Mouse (Mus musculus) thymus, postnatal 10 days (tissue): Measurements from ENCODE around the gene 4921517D22Rik.

Experiments
- DNase-seq, 2 experiments: peaks; one replicate each; pipeline ENCODE4 v3.0.0; 2021; ENCODE audit warnings: low spot score in 2 of 2

The 4921517D22Rik gene

GRCm38 (mm10) chr13:59661387-59661786 is 32.5 kb downstream of the 4921517D22Rik start:
- DNase-seq: no peak

GRCm38 (mm10) chr13:59660371-59660770 is 33.5 kb downstream of the 4921517D22Rik start:
- DNase-seq: no peak

- DNase-seq: no peak
Measured at GRCm38 (mm10) chr13:59657781-59658180, 36.1 kb downstream of the 4921517D22Rik start.

GRCm38 (mm10) chr13:59656975-59657388 is 36.9 kb downstream of the 4921517D22Rik start:
- no peak for DNase-seq

GRCm38 (mm10) chr13:59656316-59656832 is 37.5 kb downstream of the 4921517D22Rik start:
- no peak for DNase-seq

- DNase-seq: no peak
Measured at GRCm38 (mm10) chr13:59655718-59656315, 38.1 kb downstream of the 4921517D22Rik start.

GRCm38 (mm10) chr13:59654465-59654864 is 39.4 kb downstream of the 4921517D22Rik start:
- DNase-seq: no peak

- no peak for DNase-seq
Measured at GRCm38 (mm10) chr13:59653136-59653535, 40.8 kb downstream of the 4921517D22Rik start.

GRCm38 (mm10) chr13:59652651-59653050 is 41.3 kb downstream of the 4921517D22Rik start:
- DNase-seq: no peak

GRCm38 (mm10) chr13:59649781-59650180 is 44.1 kb downstream of the 4921517D22Rik start:
- no peak for DNase-seq

- DNase-seq: no peak
Measured at GRCm38 (mm10) chr13:59648598-59648997, 45.3 kb downstream of the 4921517D22Rik start.

GRCm38 (mm10) chr13:59647484-59647883 is 46.4 kb downstream of the 4921517D22Rik start:
- DNase-seq: no peak

GRCm38 (mm10) chr13:59646674-59647244 is 47.1 kb downstream of the 4921517D22Rik start:
- DNase-seq: no peak

GRCm38 (mm10) chr13:59645491-59645890 is 48.4 kb downstream of the 4921517D22Rik start:
- DNase-seq: no peak

- no peak for DNase-seq
Measured at GRCm38 (mm10) chr13:59642818-59643217, 51.1 kb downstream of the 4921517D22Rik start.

- no peak for DNase-seq
Measured at GRCm38 (mm10) chr13:59640178-59640440, 53.8 kb downstream of the 4921517D22Rik start.

GRCm38 (mm10) chr13:59639368-59640177 is 54.3 kb downstream of the 4921517D22Rik start:
- no peak for DNase-seq

GRCm38 (mm10) chr13:59637800-59638199 is 56.1 kb downstream of the 4921517D22Rik start:
- no peak for DNase-seq
